Mouse (Mus musculus) naive thymus-derived CD4-positive, alpha-beta T cell, adult 2 months (primary cell): ENCODE data around the gene Atp9a.

Experiments used
- DNase-seq: peaks from one replicate; pipeline ENCODE4 v3.0.0-alpha.2; 2011; ENCODE audit warnings: low read depth

Gene Atp9a

GRCm38 (mm10) chr2:168681531-168681930 is 60.7 kb downstream of the Atp9a start:
- DNase-seq: no peak

- DNase-seq: no peak
Measured at GRCm38 (mm10) chr2:168679381-168680199, 62.6 kb downstream of the Atp9a start.

DNA sequence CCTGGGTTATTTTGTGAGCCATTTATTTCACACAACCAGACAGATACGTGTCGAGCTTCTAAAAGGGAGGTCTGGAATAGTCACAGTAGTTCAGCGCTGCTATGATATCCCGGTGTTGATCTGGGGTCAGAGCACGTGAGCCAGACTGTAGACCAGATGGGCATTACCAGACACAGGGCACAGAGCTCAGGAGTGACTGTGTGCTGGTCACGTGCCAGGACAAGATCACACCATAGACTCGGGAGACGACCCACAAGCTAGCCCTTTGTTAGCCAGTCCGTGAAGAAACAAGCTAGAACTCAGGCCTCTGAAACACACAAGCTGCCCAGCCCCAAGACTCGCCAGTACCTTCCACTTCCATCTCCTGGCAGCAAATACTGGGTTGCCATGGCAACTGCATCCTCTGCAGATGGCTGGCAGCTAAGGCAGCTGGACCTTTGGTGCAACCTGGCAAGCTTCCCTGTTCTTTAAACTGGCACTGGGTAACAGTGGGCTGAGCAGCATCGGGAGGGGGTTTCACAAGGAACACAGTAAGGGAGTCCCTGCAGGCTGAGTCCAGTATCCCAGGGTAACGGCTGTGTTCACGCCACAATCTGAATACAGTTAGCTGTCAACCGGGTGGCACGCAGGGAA is 63.4 kb downstream of the Atp9a start:
- no peak for DNase-seq

DNA sequence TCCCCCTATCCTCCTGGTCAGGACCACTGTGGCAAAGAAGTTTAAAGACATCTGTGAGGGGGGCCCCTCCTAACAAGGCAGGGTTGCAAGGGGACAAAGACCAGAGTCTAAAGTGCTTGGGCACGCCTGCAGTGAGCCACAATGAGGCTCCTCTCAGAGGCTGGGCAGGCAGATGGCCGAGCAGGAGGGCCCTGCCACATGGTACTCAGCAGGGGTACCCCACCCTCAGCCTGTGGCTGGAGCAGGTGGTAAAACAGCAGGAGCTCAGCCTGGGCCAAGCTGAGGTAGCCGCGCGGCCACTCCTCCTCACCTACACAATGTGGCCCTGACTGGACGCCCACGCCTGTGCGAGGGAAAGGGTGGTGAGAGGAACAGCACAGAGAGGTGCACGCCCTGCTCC is 64.6 kb downstream of the Atp9a start:
- no peak for DNase-seq

DNA sequence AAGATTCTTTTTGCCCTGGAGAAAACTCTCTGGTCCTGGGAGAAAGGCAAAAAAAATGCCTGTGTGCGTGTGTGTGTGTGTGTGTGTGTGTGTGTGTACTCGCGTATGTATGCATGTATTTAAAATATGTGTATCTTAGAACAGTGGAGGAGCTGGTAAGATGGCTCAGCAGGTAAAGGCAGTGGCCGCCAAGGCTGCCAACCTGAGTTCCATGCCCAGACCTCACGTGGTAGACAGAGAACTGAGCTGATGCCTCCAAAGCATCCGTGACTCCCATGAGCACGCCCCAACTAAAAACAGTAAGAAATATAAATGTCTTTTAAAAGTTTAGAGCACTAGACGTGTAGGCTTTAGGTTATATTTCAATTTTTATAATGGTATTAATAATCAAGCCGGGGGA is 70.5 kb downstream of the Atp9a start:
- DNase-seq: no peak

GRCm38 (mm10) chr2:168670241-168670640 is 72.0 kb downstream of the Atp9a start:
- DNase-seq: no peak

- DNase-seq: no peak
Measured at GRCm38 (mm10) chr2:168669762-168670161, 72.4 kb downstream of the Atp9a start.

DNA sequence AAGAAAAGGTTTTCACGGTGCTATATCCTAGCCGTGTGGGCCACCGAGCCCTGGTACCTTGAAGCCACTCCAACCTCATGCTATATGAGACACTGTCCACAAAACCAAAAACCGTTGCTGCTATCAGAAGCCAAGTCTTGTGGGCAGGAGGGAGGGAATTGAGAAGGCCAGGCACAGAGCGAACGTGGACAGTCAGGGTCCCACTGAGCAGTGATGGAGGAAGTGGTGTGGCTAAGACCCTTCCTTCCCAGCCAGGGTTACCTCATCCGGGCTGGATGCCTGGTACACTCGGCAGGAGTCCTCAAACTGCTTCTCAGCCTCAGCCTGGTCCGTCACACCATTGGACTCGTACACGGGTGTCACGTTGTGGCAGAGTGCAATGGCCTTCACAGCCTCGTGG is 74.5 kb downstream of the Atp9a start:
- DNase-seq: no peak

DNA sequence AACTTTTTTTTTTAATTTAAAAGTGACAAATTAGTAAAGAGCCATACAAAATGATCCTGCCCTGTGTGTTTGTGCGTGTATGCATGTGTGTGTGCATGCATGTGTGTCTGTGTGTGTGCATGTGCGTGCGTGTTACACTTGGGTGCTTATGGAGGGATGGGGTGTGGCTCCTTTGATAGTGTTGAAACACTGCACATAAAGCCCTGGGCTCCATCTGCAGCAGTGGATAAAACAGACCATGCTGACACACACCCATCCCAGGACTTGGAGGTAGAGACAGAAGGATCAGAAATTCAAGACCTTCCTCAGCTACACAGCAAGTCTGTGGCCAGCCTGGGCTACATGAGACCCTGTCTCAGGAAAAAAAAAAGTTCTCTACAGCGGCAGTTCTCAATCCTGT is 76.5 kb downstream of the Atp9a start:
- no peak for DNase-seq

- DNase-seq: no peak
Measured at GRCm38 (mm10) chr2:168663716-168664115, 78.5 kb downstream of the Atp9a start.

DNA sequence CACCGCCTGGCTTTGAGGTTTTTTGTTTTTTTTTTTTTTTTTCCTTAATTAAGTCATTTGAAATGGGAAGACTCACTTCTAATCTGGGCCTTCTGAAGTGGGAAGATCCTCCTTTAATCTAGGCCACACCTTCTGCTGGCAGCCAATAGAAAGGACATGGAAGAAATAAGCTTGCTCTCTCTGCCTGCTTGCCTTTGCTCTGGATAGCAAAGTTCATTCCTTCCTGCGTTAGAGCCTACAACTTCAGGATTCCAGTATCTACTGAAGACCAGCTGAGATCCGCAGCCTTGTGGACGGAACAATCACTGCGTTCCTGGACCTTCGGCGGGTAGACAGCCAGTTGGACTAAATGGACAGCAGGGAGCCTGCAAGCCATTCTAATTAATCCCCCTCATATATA is 79.0 kb downstream of the Atp9a start:
- DNase-seq: no peak

DNA sequence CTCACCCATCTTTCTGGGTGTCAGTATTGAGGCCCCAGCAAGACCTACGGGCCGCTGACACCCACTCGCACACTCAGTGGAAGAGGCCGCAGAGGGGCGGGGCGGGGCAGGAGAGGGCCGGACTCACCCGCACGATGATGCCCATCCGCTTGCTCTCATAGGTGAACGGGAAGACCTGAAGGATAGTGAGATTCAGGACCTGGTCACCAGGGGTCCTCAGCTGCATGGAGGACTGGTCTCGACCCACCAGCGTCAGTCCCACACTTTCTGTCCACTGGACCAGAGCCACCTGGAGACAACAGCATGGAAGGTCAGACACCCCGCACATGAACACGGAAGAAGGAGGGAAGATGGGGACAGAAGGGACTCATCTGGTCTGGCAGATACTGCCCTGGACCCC is 80.4 kb downstream of the Atp9a start:
- no peak for DNase-seq

DNA sequence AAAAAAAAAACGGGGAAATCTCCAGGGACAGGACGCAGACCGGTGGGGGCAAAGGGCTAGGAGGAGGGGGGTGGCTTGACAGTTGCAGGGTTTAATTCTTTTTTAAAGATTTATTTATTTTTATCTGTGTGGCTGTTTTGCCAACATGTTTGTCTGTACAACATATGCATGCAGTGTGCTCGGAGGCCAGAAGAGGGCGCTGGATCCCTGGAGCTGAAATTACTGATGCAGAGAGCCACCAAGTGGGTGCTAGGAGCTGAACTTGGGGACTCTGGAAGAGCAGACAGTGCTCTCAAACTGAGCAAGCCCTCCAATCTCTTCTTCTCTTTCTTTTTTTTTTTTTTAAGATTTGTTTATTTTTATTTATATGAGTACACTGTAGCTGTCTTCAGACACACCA is 81.9 kb downstream of the Atp9a start:
- no peak for DNase-seq

DNA sequence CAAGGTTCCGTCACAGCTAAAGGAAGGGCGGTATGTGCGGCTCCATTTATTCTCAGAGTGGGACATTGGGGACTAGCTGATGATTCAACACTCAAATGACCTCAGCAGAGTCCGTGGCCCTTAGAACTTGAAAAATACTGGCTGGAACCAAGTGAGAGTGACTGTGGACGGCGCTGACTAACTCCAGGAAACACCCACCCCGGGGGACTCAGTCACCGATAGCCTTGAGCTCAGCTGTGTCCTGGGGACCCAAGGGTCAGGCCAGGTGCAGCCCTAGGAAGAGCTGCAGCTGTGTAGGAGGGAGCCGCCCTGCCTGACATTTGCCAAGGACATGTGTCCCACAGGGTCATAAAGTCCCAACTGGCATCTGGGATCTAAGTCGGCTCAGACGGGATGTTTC is 83.7 kb downstream of the Atp9a start:
- DNase-seq: no peak

DNA sequence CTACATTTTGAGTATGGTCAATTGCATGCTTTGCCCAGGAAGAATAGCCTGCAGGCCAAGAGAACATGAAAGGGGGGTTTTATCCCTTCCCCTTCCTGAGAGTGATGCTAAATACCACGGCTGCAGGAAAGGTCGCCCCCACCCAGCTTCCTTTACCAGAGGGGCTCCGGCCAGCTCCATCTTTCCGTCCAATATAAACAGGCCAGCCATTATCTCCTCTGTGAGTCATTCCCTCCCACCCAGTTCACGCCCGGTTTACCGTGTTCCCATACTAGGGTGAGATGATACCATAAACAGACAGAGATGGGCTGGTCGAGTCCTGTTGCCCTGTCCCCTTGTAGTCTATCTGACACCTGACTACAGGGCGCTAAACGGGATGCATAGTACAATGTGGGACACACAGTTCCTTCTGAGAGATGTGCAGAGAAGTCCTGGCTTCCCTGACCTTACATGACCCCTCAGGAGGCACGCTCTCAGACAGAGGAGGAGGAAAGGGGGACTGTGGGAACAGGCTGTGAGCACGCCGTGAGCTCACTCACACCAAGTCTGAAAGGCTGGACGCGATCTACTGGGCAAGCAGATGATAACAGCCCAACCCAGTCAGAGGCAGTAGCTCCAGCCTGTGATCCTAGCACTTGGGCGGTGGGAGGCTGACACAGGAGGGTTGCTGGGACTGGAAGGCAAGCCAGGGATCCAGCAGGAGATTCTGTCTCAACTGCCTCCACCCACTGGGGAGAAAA is 85.5 kb downstream of the Atp9a start:
- DNase-seq: no peak

DNA sequence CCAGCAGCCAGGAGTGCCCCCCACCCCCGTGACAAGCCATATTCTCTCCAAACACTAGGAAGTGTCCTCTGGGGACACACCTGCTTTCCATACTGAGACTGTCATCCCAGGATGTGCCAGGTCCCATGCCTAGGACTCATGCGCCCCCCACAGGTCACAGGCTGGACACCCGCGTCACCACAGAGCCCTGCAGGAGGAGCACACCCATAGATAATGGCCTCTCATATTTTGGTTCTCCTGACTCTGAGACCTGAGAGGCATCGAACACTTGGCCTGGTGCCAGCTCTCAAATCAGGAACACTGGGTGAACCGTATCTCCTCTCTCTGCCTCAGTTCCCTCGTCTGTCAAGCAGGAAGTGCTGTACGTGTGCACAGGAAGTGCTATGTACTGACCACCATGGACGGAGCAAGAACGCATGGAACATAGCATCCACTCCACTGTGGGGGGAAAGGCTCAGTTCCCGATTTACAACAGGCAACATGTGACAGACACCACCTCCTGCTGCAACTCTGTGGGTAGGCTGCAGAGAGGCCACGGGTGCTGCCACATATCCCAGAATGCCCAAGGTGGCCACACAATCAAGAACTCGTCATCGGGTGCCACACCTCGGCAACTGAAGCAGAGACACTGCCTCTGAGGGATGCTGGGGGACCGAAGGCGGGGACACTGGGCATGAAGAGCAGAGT is 87.1 kb downstream of the Atp9a start:
- DNase-seq: no peak

- no peak for DNase-seq
Measured at GRCm38 (mm10) chr2:168654482-168654881, 87.7 kb downstream of the Atp9a start.

DNA sequence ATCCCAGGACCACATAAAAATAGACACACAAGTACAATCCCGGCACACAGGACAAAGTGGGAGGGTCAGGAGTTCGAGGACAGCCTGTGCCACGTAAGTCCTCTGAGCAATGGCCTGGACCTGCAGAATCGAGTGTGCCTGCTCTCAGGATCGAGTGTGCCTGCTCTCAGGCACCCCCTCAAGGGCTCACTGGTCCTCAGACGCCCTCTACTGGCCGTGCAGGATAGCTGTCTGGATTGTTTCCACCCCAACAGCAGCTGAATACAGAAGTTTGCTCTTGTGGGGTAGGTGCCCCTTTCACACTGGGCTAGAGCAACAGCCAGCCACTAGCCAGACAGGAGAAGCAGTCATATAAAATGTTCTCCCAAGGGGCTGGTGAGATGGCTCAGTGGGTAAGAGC is 90.5 kb downstream of the Atp9a start:
- DNase-seq: peak; percentile 42

- no peak for DNase-seq
Measured at GRCm38 (mm10) chr2:168648171-168648570, 94.0 kb downstream of the Atp9a start.

GRCm38 (mm10) chr2:168644855-168645254 is 97.4 kb downstream of the Atp9a start:
- no peak for DNase-seq

GRCm38 (mm10) chr2:168643524-168644177 is 98.6 kb downstream of the Atp9a start:
- DNase-seq: no peak

DNA sequence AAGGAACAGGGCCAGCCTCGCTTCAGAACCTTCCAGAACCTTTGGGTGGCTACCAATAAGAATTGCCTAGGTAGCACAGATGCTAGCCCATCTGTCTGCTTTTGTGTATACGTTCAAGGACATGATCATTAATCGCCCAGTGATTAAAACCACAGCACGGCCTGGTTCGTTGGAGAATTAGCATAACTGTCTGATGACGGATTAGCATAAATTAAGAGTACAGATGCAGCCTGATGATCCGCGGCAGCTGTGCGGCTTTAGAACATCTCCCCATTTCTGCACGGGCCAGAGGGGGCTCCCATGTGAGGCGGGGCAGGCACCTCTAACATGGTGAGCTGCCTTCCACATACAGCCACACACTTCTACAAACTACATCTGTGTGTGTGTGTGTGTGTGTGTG is 100.0 kb downstream of the Atp9a start:
- DNase-seq: no peak
